Mouse (Mus musculus) ES-E14 (cell line): ENCODE results near the gene Krt73. TPM values are rescaled to one million over a fixed set of nuclear protein-coding genes. Genes with fewer than 3 reads are reported as not detected.

Experiments used
- DNase-seq: peaks from one replicate; pipeline ENCODE4 v3.0.0-alpha.2; 2013; ENCODE audit warnings: low read depth, low spot score
- H3K27ac ChIP-seq: 2 replicates; pipeline ENCODE4 v1.5.1; 2012; ENCODE audit warnings: low read depth, mild to moderate bottlenecking, low read length, moderate library complexity, mixed read lengths; ENCODE audit not compliant: poor library complexity, insufficient read depth, severe bottlenecking
- H3K36me3 ChIP-seq: 2 replicates; pipeline ENCODE4 v1.6.1; 2012; ENCODE audit warnings: mild to moderate bottlenecking, low read length, moderate library complexity, mixed read lengths; ENCODE audit not compliant: control insufficient read depth, poor library complexity, insufficient read depth, severe bottlenecking
- H3K4me1 ChIP-seq, 2 experiments: fragments of 150-350 bp in 1 of 2; sonication (generic) in 1 of 2; 2 replicates each; pipeline ENCODE4 v1.6.1; 2012; ENCODE audit warnings: low read length in 2 of 2, mild to moderate bottlenecking in 1 of 2, mixed read lengths in 1 of 2; ENCODE audit not compliant: control insufficient read depth in 2 of 2, insufficient read depth in 2 of 2, poor library complexity in 1 of 2
- H3K4me3 ChIP-seq, 2 experiments: fragments of 150-350 bp in 1 of 2; sonication (generic) in 1 of 2; 2 replicates each; pipeline ENCODE4 v1.5.1; 2012; ENCODE audit warnings: low read length in 2 of 2, low read depth in 1 of 2, mild to moderate bottlenecking in 1 of 2, mixed read lengths in 1 of 2; ENCODE audit not compliant: insufficient read depth in 1 of 2, poor library complexity in 1 of 2, severe bottlenecking in 1 of 2
- H3K9ac ChIP-seq: 2 replicates; pipeline ENCODE4 v1.6.1; 2012; ENCODE audit warnings: low read depth, mild to moderate bottlenecking, low read length, mixed read lengths; ENCODE audit not compliant: poor library complexity, insufficient read depth, severe bottlenecking
- H3K9me3 ChIP-seq: fragments of 150-350 bp; sonication (generic); 2 replicates; pipeline ENCODE4 v1.6.1; 2012; ENCODE audit warnings: low read depth, mild to moderate bottlenecking, low read length; ENCODE audit not compliant: control insufficient read depth, insufficient read depth
- CHD2 ChIP-seq: IDR thresholded peaks from 2 replicates; pipeline ENCODE4 v1.6.1; 2014; ENCODE audit warnings: mild to moderate bottlenecking, low read depth, low read length, inconsistent platforms
- HCFC1 ChIP-seq: IDR thresholded peaks from 2 replicates; pipeline ENCODE4 v1.6.1; 2012; ENCODE audit warnings: low read length, inconsistent platforms, borderline replicate concordance; ENCODE audit not compliant: insufficient read depth
- MAFK ChIP-seq: IDR thresholded peaks from 2 replicates; pipeline ENCODE4 v1.6.1; 2014; ENCODE audit warnings: mild to moderate bottlenecking, low read depth, low read length, inconsistent platforms; ENCODE audit not compliant: insufficient read depth
- ZC3H11A ChIP-seq: IDR thresholded peaks from 2 replicates; pipeline ENCODE4 v1.6.1; 2012; ENCODE audit warnings: low read depth, mild to moderate bottlenecking, inconsistent platforms, low read length, borderline replicate concordance
- ZNF384 ChIP-seq: IDR thresholded peaks from 2 replicates; pipeline ENCODE4 v1.6.1; 2012; ENCODE audit warnings: low read depth, low read length, inconsistent platforms
- in situ Hi-C, 2 experiments: fragments of 600-800 bp; cut with MboI; formaldehyde crosslinking; loops; one replicate each; pipeline ENCODE4 v1.15.1; 2025; ENCODE audit warnings: low sequenced_read_pairs in 2 of 2, inconsistent platforms in 1 of 2; ENCODE audit not compliant: unreplicated experiment in 2 of 2
- total RNA-seq: library from RNA; depleted of rRNA; stranded (reverse); fragments of 300-350 nt; gene quantifications from 2 replicates; pipeline ENCODE4 v1.2.3, GENCODE M21; 2012; rRNA removed

Krt73 gene
- total RNA-seq, 1 experiment = not detected

DNA sequence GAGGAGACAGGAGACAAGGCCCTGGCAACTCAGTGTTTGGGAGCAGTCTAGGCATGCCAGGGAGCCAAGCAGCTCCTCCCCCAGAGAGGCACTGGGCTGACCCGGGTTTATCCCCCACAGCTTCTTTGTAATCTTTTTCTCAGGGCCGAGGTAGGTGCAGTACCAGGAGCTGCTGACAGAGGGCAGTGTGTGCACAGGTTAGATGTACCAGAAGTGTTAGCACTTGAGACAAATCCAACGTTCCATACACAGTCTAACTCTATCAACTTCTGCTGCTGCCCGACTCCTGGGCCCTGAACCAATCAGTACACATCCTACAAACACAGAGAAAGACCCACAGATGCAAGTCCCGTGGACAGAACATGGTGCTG is 29.4 kb downstream of the Krt73 start:
- no peak overlapping the region for H3K9ac ChIP-seq
- in situ Hi-C loops = loop anchor here (5.0 to 10.0 kb wide), 3 partner anchors 200 to 292 kb away; no protein-coding TSS in a partner anchor
- H3K4me1 ChIP-seq = peaks cover 0 to 7% of the 10 kb centered on the region in 2 experiments; a peak in 1 of 4 replicates
- H3K4me3 ChIP-seq = no peak overlapping the region
- H3K9me3 ChIP-seq = no peaks in the 10 kb centered on the region
- peak; percentile 85 for TF ChIP-seq ZC3H11A
- TF ChIP-seq CHD2 = no peak
- DNase-seq = peak; percentile 94
- no peaks in the 10 kb centered on the region for H3K36me3 ChIP-seq
- H3K27ac ChIP-seq = no peak overlapping the region

DNA sequence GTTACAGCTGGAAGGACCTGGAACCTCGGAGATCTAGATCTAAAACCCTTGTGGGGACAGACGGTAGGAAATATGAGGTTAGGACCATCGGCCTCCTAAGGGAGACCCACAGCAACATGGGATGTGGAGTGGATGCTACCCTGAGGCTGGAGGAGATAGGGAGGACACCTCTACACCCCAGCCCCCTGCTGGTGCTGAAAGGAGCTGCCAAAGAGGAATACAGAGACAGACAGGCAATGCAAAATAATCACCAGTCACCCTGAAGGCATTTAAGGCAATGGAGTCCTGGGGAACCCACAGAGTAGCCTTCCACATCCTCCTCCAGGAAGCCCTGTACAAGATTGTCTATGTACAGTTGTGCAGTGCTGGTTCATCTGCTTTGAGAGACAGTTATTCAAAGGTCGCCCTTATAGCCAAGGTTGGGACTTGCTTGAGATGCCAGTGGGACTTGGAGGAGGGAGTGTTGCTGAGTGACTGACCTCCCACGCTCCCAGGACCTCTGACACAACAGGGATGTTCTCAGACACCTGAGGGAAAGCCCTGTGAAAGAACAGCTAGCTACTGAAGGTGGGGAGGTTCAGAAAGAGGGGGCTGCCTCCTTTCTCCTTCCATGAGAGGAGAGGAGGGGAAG is 30.0 kb downstream of the Krt73 start:
- Histone ChIP-seq H3K27ac (no peak overlapping the region), H3K4me1 (peaks cover 0 to 7% of the 10 kb centered on the region in 2 experiments; a peak in 1 of 4 replicates), H3K9ac (no peak overlapping the region), H3K4me3 (no peak overlapping the region), H3K36me3 (no peaks in the 10 kb centered on the region), H3K9me3 (no peaks in the 10 kb centered on the region)
- TF ChIP-seq ZNF384 (no peak), CHD2 (no peak), HCFC1 (no peak; the same call in 1 of the 2 replicates), ZC3H11A (no peak), MAFK (no peak)
- in situ Hi-C loops = loop anchor here (5.0 to 10.0 kb wide), 3 partner anchors 200 to 293 kb away; no protein-coding TSS in a partner anchor
- DNase-seq = peak; percentile 16

DNA sequence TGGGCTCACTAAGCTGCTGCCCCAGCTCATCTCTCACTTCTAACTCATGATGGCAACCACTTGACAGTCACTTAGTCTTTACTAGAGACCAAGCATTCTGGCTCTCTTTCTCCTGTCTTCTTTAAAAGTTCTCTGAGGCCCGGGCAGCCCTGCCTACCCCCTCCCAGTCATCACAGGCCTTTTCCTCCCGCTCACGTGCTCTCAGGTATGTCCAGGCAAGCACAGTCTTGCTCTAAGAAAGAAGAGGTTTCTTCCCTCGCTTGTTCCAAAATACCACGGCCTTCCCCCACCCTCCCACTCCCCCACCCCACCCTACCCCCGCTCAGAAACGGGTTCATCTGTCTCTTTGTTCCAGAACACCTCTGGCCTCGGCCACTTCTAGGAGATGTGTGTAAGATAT is 31.9 kb downstream of the Krt73 start:
- no peak overlapping the region for H3K4me3 ChIP-seq
- DNase-seq = no peak
- TF ChIP-seq CHD2 (no peak), HCFC1 (no peak), MAFK (no peak), ZC3H11A (no peak), ZNF384 (no peak)
- in situ Hi-C loops = loop anchor here (5.0 to 10.0 kb wide), 3 partner anchors 202 to 295 kb away; no protein-coding TSS in a partner anchor
- no peaks in the 10 kb centered on the region for H3K36me3 ChIP-seq
- no peaks in the 10 kb centered on the region for H3K9me3 ChIP-seq
- H3K9ac ChIP-seq = no peak overlapping the region
- no peak overlapping the region for H3K27ac ChIP-seq
- peaks cover 0 to 7% of the 10 kb centered on the region in 2 experiments; a peak in 1 of 4 replicates for H3K4me1 ChIP-seq

Other genes starting within 250 kb of the Krt73 start
- gene Krt90, start 239.4 kb downstream of the Krt73 start, total RNA-seq = 0.27 TPM in 1 of 2 replicates, not detected in the other
- gene Krt75, start 228.4 kb downstream of the Krt73 start, total RNA-seq = 0.04 TPM in 1 of 2 replicates, not detected in the other
- not detected in 2 replicates for gene Gm5414, start 174.2 kb downstream of the Krt73 start, total RNA-seq
- gene Gm5478, start 155.0 kb downstream of the Krt73 start, total RNA-seq = not detected in 2 replicates
- gene Krt6b, start 122.1 kb downstream of the Krt73 start, total RNA-seq = not detected in 2 replicates
- gene Krt6a, start 108.0 kb downstream of the Krt73 start, total RNA-seq = 0.22 TPM in 1 of 2 replicates, not detected in the other
- 0.11 and 0.31 TPM in 2 replicates for gene Krt5, start 89.4 kb downstream of the Krt73 start, total RNA-seq
- gene Krt71, start 59.2 kb downstream of the Krt73 start, total RNA-seq = 0.16 TPM in 1 of 2 replicates, not detected in the other
- gene Krt72, start 15.9 kb downstream of the Krt73 start, total RNA-seq = 0.11 TPM in 1 of 2 replicates, not detected in the other
- gene Krt2, start 15.8 kb upstream of the Krt73 start, total RNA-seq = not detected in 2 replicates
- gene Krt1, start 48.4 kb upstream of the Krt73 start, total RNA-seq = 0.09 TPM in 1 of 2 replicates, not detected in the other
- not detected in 2 replicates for gene Krt77, start 67.4 kb upstream of the Krt73 start, total RNA-seq
- 0.09 TPM in 1 of 2 replicates, not detected in the other for gene Krt76, start 90.6 kb upstream of the Krt73 start, total RNA-seq
- gene Krt4, start 122.4 kb upstream of the Krt73 start, total RNA-seq = 0.13 TPM in 1 of 2 replicates, not detected in the other
- 0.74 and 2.0 TPM in 2 replicates for gene Krt79, start 138.0 kb upstream of the Krt73 start, total RNA-seq
- gene Krt78, start 151.9 kb upstream of the Krt73 start, total RNA-seq = 0.09 TPM in 1 of 2 replicates, not detected in the other
- 346 and 451 TPM in 2 replicates for gene Krt8, start 202.1 kb upstream of the Krt73 start, total RNA-seq
- gene Krt18, start 225.8 kb upstream of the Krt73 start, total RNA-seq = 266 and 382 TPM in 2 replicates